Mouse (Mus musculus): Measurements from ENCODE around the gene Car9. TPM values are rescaled to one million over a fixed set of nuclear protein-coding genes. Genes with fewer than 3 reads are reported as not detected.

Car9 gene
- polyA plus RNA-seq, 2 experiments, result 0.32 to 0.75 TPM

DNA sequence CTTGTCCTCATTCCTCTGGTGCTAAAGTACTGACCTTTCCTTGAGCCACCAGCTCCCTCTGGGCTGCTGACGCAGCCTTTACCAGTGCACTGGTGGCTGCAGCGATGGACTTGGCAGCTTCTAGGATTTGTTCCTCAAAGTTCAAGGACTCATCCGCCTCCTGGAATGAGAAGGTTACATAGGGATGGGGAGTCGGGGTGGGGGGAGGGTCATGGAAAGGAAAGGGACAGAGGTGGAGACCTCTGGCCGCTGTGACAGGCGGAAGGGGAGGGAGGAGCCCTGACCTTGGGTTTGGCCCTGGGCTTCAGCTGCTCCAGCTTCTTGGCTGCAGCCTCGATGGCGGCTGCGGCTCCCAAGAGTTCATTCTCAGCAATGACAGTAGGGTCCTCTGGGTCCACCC lies 26.5 kb downstream of the Car9 start:
- no peaks in the 10 kb centered on the region for H3K27me3 ChIP-seq (ENCODE audit: control insufficient read depth, insufficient read depth, low read length)
- no peak overlapping the region for H3K27ac ChIP-seq
- WGBS (ENCODE audit: insufficient replicate concordance), result 90% methylated on average over 9 of the region's 9 CpGs
- no peak for TF ChIP-seq CTCF (IDR thresholded peaks at IDR 0.05; ENCODE audit: low read depth)
- no peak for TF ChIP-seq EP300 (IDR thresholded peaks at IDR 0.05; ENCODE audit: low read depth)
- peaks cover 0 to 3% of the 10 kb centered on the region in 2 experiments; a peak in 1 of 4 replicates for H3K4me1 ChIP-seq (replicated peaks; ENCODE audit: control insufficient read depth in 2 of 2, insufficient read depth in 2 of 2, low read length in 1 of 2)
- no peak for ATAC-seq (ENCODE audit: insufficient read depth)
- H3K9ac ChIP-seq (replicated peaks), result no peak overlapping the region
- H3K4me3 ChIP-seq (ENCODE audit: insufficient read depth in 1 of 2, low read depth in 2 of 2, low read length in 2 of 2), result no peak overlapping the region
- peaks cover 73% of the 10 kb centered on the region for H3K36me3 ChIP-seq (replicated peaks; ENCODE audit: control insufficient read depth, insufficient read depth, low read depth)
- no peak overlapping the region for H3K4me2 ChIP-seq (ENCODE audit: low read depth)
- no peak for DNase-seq (ENCODE audit: low read depth in 3 of 3, low spot score in 3 of 3)
- H3K9me3 ChIP-seq (ENCODE audit: control insufficient read depth, low read length), result no peaks in the 10 kb centered on the region

GRCm38 (mm10) chr4:43535628-43536027 lies 28.9 kb downstream of the Car9 start:
- H3K27ac ChIP-seq, result no peak overlapping the region
- DNase-seq (ENCODE audit: low read depth in 3 of 3, low spot score in 3 of 3) (no peak), ATAC-seq (ENCODE audit: insufficient read depth) (no peak)
- H3K4me3 ChIP-seq (ENCODE audit: insufficient read depth in 1 of 2, low read depth in 2 of 2, low read length in 2 of 2), result no peak overlapping the region
- no peaks in the 10 kb centered on the region for H3K9me3 ChIP-seq (ENCODE audit: control insufficient read depth, low read length)
- no peaks in the 10 kb centered on the region for H3K27me3 ChIP-seq (ENCODE audit: control insufficient read depth, insufficient read depth, low read length)
- WGBS (ENCODE audit: insufficient replicate concordance), result 90% methylated on average over 8 of the region's 8 CpGs
- TF ChIP-seq CTCF (IDR thresholded peaks at IDR 0.05; ENCODE audit: low read depth) (no peak), EP300 (IDR thresholded peaks at IDR 0.05; ENCODE audit: low read depth) (no peak)
- no peak overlapping the region for H3K4me2 ChIP-seq (ENCODE audit: low read depth)
- no peak overlapping the region for H3K9ac ChIP-seq (replicated peaks)
- no peaks in the 10 kb centered on the region for H3K4me1 ChIP-seq (replicated peaks; ENCODE audit: control insufficient read depth in 2 of 2, insufficient read depth in 2 of 2, low read length in 1 of 2)
- peaks cover 95% of the 10 kb centered on the region for H3K36me3 ChIP-seq (replicated peaks; ENCODE audit: control insufficient read depth, insufficient read depth, low read depth)

DNA sequence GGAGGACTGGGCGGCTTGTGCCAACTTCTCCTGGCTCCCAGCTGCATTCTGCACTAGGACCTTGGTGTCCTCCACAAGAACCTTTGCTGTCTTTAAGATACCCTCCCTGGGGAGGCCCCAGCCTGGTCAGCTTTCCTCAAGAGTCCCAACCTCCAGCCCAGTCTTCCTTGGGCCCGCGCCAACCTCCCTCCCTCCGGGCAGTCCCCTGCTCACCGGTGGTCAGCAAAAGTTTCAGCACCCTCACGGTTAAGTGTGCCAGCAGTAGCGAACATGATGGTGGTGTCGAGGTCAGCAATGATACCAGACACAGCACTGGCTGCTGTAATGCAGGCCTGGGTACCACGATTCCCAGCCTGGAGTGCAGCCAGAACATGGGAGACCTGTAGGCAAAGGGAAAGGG lies 29.3 kb downstream of the Car9 start:
- no peak for ATAC-seq (ENCODE audit: insufficient read depth)
- DNase-seq (ENCODE audit: low read depth in 3 of 3, low spot score in 3 of 3), result no peak
- Histone ChIP-seq H3K9ac (replicated peaks) (no peak overlapping the region), H3K27me3 (ENCODE audit: control insufficient read depth, insufficient read depth, low read length) (no peaks in the 10 kb centered on the region), H3K9me3 (ENCODE audit: control insufficient read depth, low read length) (no peaks in the 10 kb centered on the region), H3K36me3 (replicated peaks; ENCODE audit: control insufficient read depth, insufficient read depth, low read depth) (peaks cover 97% of the 10 kb centered on the region), H3K4me2 (ENCODE audit: low read depth) (no peak overlapping the region), H3K4me1 (replicated peaks; ENCODE audit: control insufficient read depth in 2 of 2, insufficient read depth in 2 of 2, low read length in 1 of 2) (no peaks in the 10 kb centered on the region), H3K4me3 (ENCODE audit: insufficient read depth in 1 of 2, low read depth in 2 of 2, low read length in 2 of 2) (no peak overlapping the region), H3K27ac (no peak overlapping the region)
- TF ChIP-seq CTCF (IDR thresholded peaks at IDR 0.05; ENCODE audit: low read depth) (no peak), EP300 (IDR thresholded peaks at IDR 0.05; ENCODE audit: low read depth) (no peak)
- WGBS (ENCODE audit: insufficient replicate concordance), result 90% methylated on average over 9 of the region's 9 CpGs

DNA sequence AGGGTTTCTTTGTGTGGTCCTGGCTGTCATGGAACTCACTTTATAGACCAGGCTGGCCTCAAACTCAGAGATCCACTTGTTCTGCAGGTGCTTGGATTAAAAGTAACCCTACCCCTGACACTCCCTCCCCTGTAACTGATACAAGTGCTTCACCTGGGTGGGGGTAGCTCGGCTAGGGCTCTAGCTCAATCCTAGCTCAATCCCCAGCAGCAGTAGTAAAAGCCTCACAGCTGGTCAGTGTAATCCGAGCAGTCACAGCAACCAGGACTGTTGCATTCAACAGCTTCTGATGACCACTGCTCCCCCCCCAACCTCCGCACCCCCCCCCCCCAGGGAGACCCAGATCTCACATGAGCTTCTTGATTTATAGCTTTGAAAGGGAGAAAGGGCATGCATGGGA lies 35.3 kb downstream of the Car9 start:
- ATAC-seq (ENCODE audit: insufficient read depth), result no peak
- Histone ChIP-seq H3K36me3 (replicated peaks; ENCODE audit: control insufficient read depth, insufficient read depth, low read depth) (peaks cover 97% of the 10 kb centered on the region), H3K9ac (replicated peaks) (no peak overlapping the region), H3K9me3 (ENCODE audit: control insufficient read depth, low read length) (no peaks in the 10 kb centered on the region), H3K27ac (no peak overlapping the region), H3K27me3 (ENCODE audit: control insufficient read depth, insufficient read depth, low read length) (no peaks in the 10 kb centered on the region), H3K4me3 (ENCODE audit: insufficient read depth in 1 of 2, low read depth in 2 of 2, low read length in 2 of 2) (no peak overlapping the region), H3K4me1 (replicated peaks; ENCODE audit: control insufficient read depth in 2 of 2, insufficient read depth in 2 of 2, low read length in 1 of 2) (no peaks in the 10 kb centered on the region), H3K4me2 (ENCODE audit: low read depth) (no peak overlapping the region)
- WGBS (ENCODE audit: insufficient replicate concordance), result 82% methylated on average over 3 of the region's 3 CpGs
- DNase-seq (ENCODE audit: low read depth in 3 of 3, low spot score in 3 of 3), result no peak
- TF ChIP-seq EP300 (IDR thresholded peaks at IDR 0.05; ENCODE audit: low read depth) (no peak), CTCF (IDR thresholded peaks at IDR 0.05; ENCODE audit: low read depth) (no peak)

DNA sequence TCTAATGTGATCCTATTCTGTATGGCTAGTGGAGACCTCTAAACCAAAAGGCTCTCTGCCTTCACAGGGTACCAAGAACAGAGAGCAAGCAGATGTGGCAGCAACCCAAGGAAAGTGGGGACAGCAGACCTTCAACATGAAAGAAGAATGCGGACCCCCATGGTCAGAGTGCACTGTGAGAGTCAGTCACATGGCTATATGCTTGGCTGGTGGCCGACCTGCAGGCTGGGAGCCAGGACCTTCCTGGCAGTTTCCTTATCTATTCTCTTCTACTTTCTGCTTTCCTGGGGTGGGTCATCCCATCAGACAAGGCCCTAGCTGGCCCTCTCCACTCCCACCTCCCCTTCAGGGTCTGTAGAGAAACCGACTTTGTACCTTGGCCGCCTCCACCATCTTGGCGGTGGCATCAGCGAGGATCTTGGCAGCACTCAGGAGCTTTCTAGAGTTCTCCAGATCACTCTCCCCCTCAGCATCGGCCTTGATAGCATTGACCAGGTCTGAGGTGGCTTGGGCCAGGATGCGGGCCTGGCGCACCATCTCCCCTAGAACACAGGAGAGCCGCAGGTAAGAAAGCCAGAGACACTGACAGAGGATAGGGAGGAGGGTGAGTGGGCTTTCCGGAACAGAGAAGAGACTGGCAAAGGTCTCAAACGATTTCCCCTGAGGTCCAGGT lies 39.7 kb downstream of the Car9 start:
- Histone ChIP-seq H3K9me3 (ENCODE audit: control insufficient read depth, low read length) (no peaks in the 10 kb centered on the region), H3K9ac (replicated peaks) (no peak overlapping the region), H3K27ac (no peak overlapping the region), H3K4me2 (ENCODE audit: low read depth) (no peak overlapping the region), H3K27me3 (ENCODE audit: control insufficient read depth, insufficient read depth, low read length) (no peaks in the 10 kb centered on the region), H3K36me3 (replicated peaks; ENCODE audit: control insufficient read depth, insufficient read depth, low read depth) (peaks cover 100% of the 10 kb centered on the region), H3K4me1 (replicated peaks; ENCODE audit: control insufficient read depth in 2 of 2, insufficient read depth in 2 of 2, low read length in 1 of 2) (no peaks in the 10 kb centered on the region), H3K4me3 (ENCODE audit: insufficient read depth in 1 of 2, low read depth in 2 of 2, low read length in 2 of 2) (no peak overlapping the region)
- DNase-seq (ENCODE audit: low read depth in 3 of 3, low spot score in 3 of 3) (no peak), ATAC-seq (ENCODE audit: insufficient read depth) (no peak)
- WGBS (ENCODE audit: insufficient replicate concordance), result 83% methylated on average over 12 of the region's 12 CpGs
- no peak for TF ChIP-seq CTCF (IDR thresholded peaks at IDR 0.05; ENCODE audit: low read depth)
- no peak for TF ChIP-seq EP300 (IDR thresholded peaks at IDR 0.05; ENCODE audit: low read depth)

Measured in liver, embryonic 14.5 days (tissue).